Mouse (Mus musculus) stomach, embryonic 15.5 days (tissue): ENCODE results near the gene Myo18b. TPM values are rescaled to one million over a fixed set of nuclear protein-coding genes. Genes with fewer than 3 reads are reported as not detected.

Source experiments
- ATAC-seq: fragments of 200-750 bp; cut with Nextera tagmentation; 2 replicates; pipeline ENCODE4 v1.8.0; 2017; ENCODE audit warnings: low read depth, moderate number of reproducible peaks, moderate TSS enrichment; ENCODE audit not compliant: insufficient read depth, low FRiP score
- H3K27ac ChIP-seq: fragments of 300-500 bp; sonication (generic); 2 replicates; pipeline ENCODE4 v1.5.1; 2015; ENCODE audit warnings: mild to moderate bottlenecking, inconsistent platforms
- H3K27me3 ChIP-seq: fragments of 300-500 bp; sonication (generic); replicated peaks from 2 replicates; pipeline ENCODE4 v1.6.1; 2015; ENCODE audit warnings: inconsistent platforms
- H3K36me3 ChIP-seq: fragments of 300-500 bp; sonication (generic); 2 replicates; pipeline ENCODE4 v1.6.1; 2015; ENCODE audit warnings: inconsistent platforms
- H3K4me1 ChIP-seq: fragments of 300-500 bp; sonication (generic); 2 replicates; pipeline ENCODE4 v1.6.1; 2015; ENCODE audit warnings: inconsistent platforms
- H3K4me2 ChIP-seq: fragments of 300-500 bp; sonication (generic); 2 replicates; pipeline ENCODE4 v1.6.1; 2015; ENCODE audit warnings: mild to moderate bottlenecking, inconsistent platforms
- H3K4me3 ChIP-seq: fragments of 300-500 bp; sonication (generic); replicated peaks from 2 replicates; pipeline ENCODE4 v1.5.1; 2015; ENCODE audit warnings: inconsistent platforms
- H3K9ac ChIP-seq: fragments of 300-500 bp; sonication (generic); 2 replicates; pipeline ENCODE4 v1.6.1; 2015; ENCODE audit warnings: inconsistent platforms
- H3K9me3 ChIP-seq: fragments of 300-500 bp; sonication (generic); 2 replicates; pipeline ENCODE4 v1.6.1; 2016; ENCODE audit warnings: inconsistent platforms
- WGBS: fragments of 180-500 bp; shearing (Covaris S2); methylation state at CpG from one replicate; pipeline ENCODE4 v1.1.7; 2015; 5-methylcytosine and 5-hydroxymethylcytosine counted together
- polyA plus RNA-seq: library from polyadenylated mRNA; unstranded; fragments of >200 nt; fragmentation: Nextera tagmentation; extraction: Ambion mirVana; gene quantifications from 2 replicates; pipeline ENCODE4 v1.2.1, GENCODE M21; 2015

The Myo18b gene
- polyA plus RNA-seq, 1 experiment from 2014 or later: 0.51 TPM

DNA sequence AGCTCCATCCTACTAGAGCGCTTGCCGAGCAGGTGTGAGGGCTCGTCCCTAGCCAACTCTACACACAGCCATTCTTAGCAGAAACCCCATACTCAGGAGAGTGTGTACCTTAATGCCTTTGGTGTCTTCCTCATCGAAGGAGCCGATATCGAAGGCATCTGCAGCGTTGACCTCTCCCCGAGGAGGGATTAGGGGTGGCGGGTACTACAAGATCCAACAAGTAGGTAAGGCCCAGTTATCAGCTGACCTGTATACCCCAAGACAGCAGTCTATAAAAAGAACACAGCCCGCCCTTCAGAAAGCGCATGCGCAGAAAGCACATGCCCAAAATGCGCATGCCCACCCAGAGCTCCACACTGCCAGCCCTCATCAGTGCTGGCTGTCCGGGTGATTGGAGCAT is 27.7 kb upstream of the Myo18b start:
- no peaks in the 10 kb centered on the region for H3K27me3 ChIP-seq
- H3K9ac ChIP-seq: no peak overlapping the region
- no peak overlapping the region for H3K27ac ChIP-seq
- H3K9me3 ChIP-seq: no peaks in the 10 kb centered on the region
- H3K4me2 ChIP-seq: no peak overlapping the region
- ATAC-seq: no peak
- no peaks in the 10 kb centered on the region for H3K36me3 ChIP-seq
- peaks cover 3% of the 10 kb centered on the region; the same call in 1 of the 2 replicates for H3K4me1 ChIP-seq
- H3K4me3 ChIP-seq: no peak overlapping the region
- 91% methylated on average over 14 of the region's 14 CpGs for WGBS

DNA sequence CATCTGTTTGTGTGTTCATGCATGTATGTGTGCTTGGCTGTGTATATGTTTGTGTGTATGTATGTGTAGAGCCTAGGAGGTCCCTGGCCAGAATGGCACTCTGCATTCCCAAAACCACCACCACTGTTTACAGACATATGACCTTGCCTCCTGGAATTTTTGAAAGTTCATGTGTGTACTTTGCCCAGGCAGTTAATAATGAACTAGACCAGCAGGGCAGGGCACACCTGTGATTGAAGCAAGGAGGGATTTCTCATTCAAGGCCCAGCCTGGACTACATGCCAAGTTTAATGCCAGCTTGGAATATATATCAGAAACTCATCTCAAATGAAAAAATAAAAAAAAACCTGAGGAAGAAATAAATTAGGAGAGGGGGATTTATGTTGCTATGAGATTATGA is 25.8 kb upstream of the Myo18b start:
- no peaks in the 10 kb centered on the region for H3K9me3 ChIP-seq
- no peaks in the 10 kb centered on the region for H3K27me3 ChIP-seq
- H3K27ac ChIP-seq: no peak overlapping the region
- no peak overlapping the region for H3K9ac ChIP-seq
- no peak overlapping the region for H3K4me3 ChIP-seq
- H3K4me1 ChIP-seq: no peaks in the 10 kb centered on the region
- no peaks in the 10 kb centered on the region for H3K36me3 ChIP-seq
- no peak overlapping the region for H3K4me2 ChIP-seq
- no peak for ATAC-seq

DNA sequence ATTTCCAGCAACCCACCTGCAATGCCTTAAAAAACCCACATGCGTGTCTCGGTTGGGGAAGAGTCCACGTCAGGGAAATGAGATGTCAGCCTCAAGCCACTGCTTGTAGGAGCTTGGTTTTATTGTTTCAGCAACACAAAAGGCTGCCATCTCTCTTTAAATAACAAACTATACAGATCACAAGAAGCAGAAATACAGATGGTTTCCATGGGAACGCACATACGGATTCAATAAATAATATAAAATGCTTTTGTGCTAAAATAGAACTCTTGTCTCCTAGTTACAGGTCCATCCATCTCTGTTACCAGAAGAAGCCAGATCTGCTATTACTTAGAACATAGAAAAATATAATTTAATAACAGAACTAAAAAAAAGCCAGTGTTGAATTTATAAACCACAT is 14.2 kb upstream of the Myo18b start:
- Histone ChIP-seq H3K4me3 (no peak overlapping the region), H3K27me3 (no peaks in the 10 kb centered on the region), H3K36me3 (no peaks in the 10 kb centered on the region), H3K9me3 (no peaks in the 10 kb centered on the region), H3K4me2 (no peak overlapping the region), H3K9ac (no peak overlapping the region), H3K27ac (no peak overlapping the region), H3K4me1 (no peaks in the 10 kb centered on the region)
- ATAC-seq: no peak
- 83% methylated on average over 5 of the region's 5 CpGs for WGBS

DNA sequence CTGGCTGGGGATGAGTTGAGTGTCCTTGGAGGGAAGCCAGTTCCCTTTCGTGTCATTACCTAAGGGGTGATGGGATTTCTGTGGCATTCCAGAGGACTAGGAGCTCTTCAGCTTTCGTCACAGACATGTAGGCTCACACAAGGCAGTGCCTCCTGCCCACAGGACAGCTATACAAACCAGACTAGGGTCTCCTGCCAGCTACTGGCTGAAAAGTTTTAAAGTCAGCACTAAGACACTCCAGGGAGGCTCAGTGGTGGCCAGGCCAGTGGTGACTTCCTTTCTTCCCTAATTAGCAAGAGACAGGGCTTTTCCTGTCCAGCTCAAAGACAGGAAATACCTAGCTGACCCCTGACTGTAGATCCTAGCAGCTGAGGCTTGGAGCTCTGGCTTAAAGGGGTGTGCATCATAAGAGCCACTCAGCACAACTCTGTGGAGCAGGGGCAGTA is 12.0 kb upstream of the Myo18b start:
- WGBS: 46% methylated on average over 2 of the region's 2 CpGs
- H3K4me1 ChIP-seq: no peaks in the 10 kb centered on the region
- no peak for ATAC-seq
- H3K36me3 ChIP-seq: no peaks in the 10 kb centered on the region
- no peaks in the 10 kb centered on the region for H3K9me3 ChIP-seq
- H3K9ac ChIP-seq: no peak overlapping the region
- H3K27me3 ChIP-seq: no peaks in the 10 kb centered on the region
- H3K4me2 ChIP-seq: no peak overlapping the region
- 0 out of 2 replicates have a peak overlapping the region, but pooled peaks have one; percentile 11 for H3K27ac ChIP-seq
- no peak overlapping the region for H3K4me3 ChIP-seq

DNA sequence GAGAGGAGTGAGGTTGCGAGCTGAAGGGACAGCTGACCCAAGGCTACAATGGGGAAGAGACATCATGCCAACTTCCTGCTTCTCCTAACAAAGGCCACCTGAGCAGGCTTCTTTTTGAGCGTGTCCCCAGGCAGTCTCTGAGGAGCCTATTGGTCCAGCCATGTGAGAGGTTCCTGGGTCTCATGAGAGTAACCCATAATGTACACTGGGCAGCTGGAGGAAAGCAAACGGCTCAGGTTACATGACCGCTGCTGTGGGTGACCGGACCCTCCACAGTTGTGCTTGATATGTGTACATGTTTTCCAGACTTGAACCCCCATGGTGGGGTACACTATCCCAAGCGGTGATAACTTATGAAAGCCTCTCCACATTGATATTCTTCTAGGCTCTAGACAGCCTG is 11.3 kb upstream of the Myo18b start:
- 60% methylated on average over 6 of the region's 6 CpGs for WGBS
- H3K9ac ChIP-seq: no peak overlapping the region

DNA sequence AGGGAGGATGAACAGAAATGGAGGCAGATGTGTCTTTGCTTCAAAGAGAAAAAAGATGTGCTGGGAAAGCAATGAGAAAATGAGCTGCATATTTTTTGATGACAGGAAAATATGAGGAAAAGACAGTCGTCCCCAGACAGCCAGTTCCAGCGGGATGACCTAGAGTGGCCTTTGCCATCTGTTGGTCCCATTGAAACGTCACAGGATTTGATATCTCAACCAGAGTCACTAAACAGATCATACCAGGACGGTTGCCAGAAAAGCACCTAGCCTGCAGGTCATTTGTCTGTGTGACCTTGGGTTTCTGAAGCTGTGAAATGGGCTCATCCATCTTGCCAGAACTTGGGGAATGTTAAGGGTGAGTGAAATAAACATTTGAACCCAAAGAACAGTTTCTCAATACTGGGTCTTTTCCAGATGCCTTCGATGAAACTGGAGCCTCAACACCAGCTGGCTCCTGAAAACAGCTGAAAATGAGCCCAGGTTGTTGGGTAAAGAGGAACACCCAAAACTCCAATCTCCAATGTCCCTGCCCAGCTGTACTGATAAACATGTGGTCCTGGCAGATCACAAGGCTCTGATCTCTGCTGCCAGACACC is 2.6 kb downstream of the Myo18b start:
- Histone ChIP-seq H3K9me3 (no peaks in the 10 kb centered on the region), H3K27ac (no peak overlapping the region), H3K27me3 (no peaks in the 10 kb centered on the region), H3K36me3 (no peaks in the 10 kb centered on the region), H3K9ac (no peak overlapping the region), H3K4me2 (no peak overlapping the region), H3K4me3 (no peak overlapping the region), H3K4me1 (no peaks in the 10 kb centered on the region)
- ATAC-seq: no peak
- WGBS: 61% methylated on average over 5 of the region's 5 CpGs

More for the DNA sequence above, 11.3 kb upstream of the Myo18b start:
- Histone ChIP-seq H3K4me2 (no peak overlapping the region), H3K9me3 (no peaks in the 10 kb centered on the region), H3K36me3 (no peaks in the 10 kb centered on the region), H3K4me3 (no peak overlapping the region), H3K27ac (no peak overlapping the region), H3K4me1 (no peaks in the 10 kb centered on the region), H3K27me3 (no peaks in the 10 kb centered on the region)
- no peak for ATAC-seq

DNA sequence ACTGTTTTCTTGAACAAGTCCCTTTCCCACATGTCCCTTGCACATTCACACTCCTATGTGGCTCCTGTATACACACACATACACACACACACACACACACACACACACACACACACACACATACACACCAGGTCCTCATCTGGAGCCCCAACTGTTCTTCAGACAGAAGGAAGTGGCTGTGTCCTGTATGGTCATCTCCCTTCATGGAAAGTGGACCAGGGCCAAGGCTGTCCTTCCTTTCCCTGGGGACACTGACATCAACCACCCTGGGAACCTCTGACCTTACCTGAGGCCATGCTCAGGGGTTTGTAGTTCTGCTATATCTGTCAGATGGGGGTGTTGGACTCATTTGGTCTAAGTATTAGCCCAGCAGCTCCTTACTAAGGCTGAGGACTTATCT is 3.8 kb downstream of the Myo18b start:
- Histone ChIP-seq H3K4me1 (no peaks in the 10 kb centered on the region), H3K4me2 (no peak overlapping the region), H3K27ac (no peak overlapping the region), H3K36me3 (no peaks in the 10 kb centered on the region), H3K4me3 (no peak overlapping the region), H3K27me3 (no peaks in the 10 kb centered on the region), H3K9ac (no peak overlapping the region), H3K9me3 (no peaks in the 10 kb centered on the region)
- no peak for ATAC-seq

DNA sequence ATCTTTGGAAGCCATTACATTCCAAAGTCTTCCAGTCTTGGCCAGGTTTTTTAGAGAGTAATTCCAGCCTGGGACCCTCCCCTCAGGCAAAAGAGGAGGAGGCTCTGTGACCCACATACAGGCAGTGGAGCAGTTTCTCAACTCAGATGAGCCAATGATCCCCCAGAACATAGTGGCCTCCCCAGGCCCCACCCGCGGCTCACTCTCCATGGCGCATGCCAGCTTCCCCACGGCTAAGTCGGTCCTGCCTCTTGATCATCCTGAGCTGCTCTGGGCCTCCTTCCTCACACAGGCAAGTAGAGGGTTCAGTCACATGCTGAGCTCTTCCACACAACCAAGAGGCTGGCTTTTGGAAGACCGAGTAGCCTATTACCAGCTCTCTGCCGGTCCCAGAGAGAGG is 7.5 kb downstream of the Myo18b start:
- no peaks in the 10 kb centered on the region for H3K9me3 ChIP-seq
- no peaks in the 10 kb centered on the region for H3K4me1 ChIP-seq
- ATAC-seq: no peak
- H3K4me3 ChIP-seq: no peak overlapping the region
- no peak overlapping the region for H3K4me2 ChIP-seq
- no peak overlapping the region for H3K9ac ChIP-seq
- no peaks in the 10 kb centered on the region for H3K27me3 ChIP-seq
- 52% methylated on average over 7 of the region's 7 CpGs for WGBS
- no peaks in the 10 kb centered on the region for H3K36me3 ChIP-seq
- H3K27ac ChIP-seq: no peak overlapping the region

DNA sequence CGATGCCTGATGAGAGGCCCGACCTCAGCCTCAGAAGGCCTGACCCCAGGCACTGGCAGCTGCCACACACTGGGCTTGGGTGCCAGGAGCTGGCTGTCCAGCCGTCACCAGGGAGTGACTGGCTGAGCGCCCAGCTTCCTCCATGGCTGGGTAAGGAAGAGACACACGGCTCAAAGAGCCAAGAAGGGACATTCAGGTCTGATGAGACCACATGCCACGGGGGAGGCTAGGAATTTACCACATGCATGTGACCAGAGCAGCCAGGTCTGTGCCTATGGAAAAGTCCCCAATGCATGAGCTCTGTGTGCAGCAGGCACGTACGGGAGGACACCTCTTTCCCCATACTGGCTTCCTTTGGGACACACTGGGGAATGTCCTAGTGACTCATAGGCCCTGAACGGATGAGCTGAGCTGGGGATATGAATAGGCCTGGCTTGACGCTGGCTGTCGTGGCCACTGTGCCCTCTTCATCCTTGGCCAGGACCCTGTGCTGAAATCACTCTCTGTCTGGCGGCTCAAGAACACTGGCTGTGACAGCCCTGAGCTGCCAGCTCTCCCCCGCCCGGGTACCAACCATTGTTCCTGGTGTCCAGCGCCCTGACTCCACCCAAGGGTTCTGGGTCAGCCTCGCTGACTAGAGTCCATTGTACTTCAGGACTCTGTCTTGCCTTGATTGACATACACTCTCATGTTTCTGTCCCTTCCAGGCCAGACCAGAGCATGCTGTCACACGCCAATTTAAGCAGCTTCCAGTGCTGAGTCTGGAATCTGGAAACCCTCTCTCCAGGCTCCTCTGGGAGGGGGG is 9.3 kb downstream of the Myo18b start:
- no peak overlapping the region for H3K4me3 ChIP-seq
- no peak overlapping the region for H3K4me2 ChIP-seq
- H3K27ac ChIP-seq: no peak overlapping the region
- WGBS: 71% methylated on average over 17 of the region's 17 CpGs
- no peaks in the 10 kb centered on the region for H3K27me3 ChIP-seq
- H3K4me1 ChIP-seq: no peaks in the 10 kb centered on the region
- H3K9ac ChIP-seq: no peak overlapping the region
- no peaks in the 10 kb centered on the region for H3K9me3 ChIP-seq
- H3K36me3 ChIP-seq: no peaks in the 10 kb centered on the region
- ATAC-seq: no peak

DNA sequence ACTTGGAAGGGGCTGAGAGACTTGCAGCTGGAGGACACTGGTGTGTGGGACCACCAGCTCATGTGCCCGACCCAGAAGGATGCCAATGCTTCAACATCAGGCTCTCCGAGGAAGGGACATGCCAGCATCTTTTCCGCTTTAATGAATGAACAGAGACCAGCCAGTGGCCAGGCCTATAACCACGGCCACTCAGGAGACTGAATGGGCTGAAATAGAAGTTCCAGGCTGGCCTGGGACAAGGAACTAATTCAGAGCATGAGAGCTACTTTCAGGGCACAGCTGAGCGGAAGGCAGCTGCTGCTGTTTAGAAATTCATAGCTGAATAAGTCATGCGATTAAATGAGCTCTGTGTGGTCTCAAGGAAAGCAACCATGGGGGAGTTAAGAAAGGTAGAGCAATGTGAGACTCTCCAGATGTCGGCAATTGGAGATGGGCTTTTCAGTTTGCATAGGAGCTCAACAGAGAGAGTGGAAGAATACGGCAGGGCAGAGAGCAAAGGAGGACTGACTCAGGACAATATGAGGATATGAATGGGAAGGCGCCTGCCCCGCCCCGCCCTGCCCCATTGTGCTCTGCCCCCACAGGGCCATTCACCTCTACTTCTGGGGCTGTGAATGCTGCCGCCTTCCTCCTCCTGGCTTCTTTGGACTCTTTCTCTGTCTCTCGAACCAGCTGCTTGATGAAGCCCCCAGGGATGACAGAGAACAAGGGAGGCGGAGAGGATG is 18.6 kb downstream of the Myo18b start:
- Histone ChIP-seq H3K36me3 (no peaks in the 10 kb centered on the region), H3K4me1 (0 out of 2 replicates have a peak, but pooled peaks cover 3% of the 10 kb centered on the region), H3K27ac (no peak overlapping the region), H3K9me3 (no peaks in the 10 kb centered on the region), H3K9ac (no peak overlapping the region), H3K27me3 (no peaks in the 10 kb centered on the region), H3K4me2 (no peak overlapping the region), H3K4me3 (no peak overlapping the region)
- ATAC-seq: no peak
- 58% methylated on average over 14 of the region's 14 CpGs for WGBS

DNA sequence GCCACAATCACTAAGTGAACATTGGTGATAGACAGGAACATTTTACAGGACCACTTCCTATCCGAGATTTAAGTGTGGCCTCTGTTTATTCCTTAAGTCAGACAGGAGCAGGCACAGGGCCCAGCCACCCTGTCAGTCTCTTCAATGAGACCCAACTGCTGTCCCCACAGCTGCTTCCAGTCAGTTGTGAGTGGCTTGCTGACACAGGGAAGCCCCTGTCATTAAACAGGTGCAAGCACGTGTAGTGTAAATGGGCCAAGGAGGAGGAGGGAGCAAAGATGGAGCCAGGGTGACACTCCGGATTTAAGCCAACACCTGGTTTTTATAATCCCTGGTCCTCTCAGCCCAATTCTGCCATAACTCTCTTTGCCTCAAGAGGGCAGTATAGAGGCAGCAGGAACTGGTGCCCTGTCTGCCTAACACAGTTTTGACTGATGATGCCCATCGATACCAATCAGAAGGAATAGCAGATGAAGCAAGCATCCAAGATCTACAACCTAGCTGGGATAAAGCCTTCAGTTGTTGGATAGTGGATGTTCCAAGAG is 19.2 kb downstream of the Myo18b start:
- H3K9ac ChIP-seq: no peak overlapping the region
- ATAC-seq: no peak

DNA sequence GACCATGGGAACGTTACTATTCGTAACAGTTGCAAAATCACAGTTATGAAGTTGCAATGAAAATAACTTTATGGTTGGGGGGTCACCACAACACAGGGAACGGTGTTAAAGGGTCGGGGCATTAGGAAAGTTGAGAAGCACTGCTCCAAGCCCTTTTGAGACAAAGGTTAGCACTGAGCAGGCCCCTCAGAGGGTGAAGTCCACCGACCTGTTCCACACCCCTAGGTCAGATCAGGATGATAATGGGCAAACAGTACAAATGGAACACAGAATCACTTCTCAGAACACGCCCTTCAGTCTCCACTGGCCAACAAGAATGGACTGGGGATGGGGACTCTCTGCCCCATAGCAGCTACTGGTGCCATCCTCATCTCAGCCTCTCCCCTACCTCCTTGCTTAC is 23.2 kb downstream of the Myo18b start:
- H3K36me3 ChIP-seq: no peaks in the 10 kb centered on the region
- no peak overlapping the region for H3K4me2 ChIP-seq
- 61% methylated on average over 6 of the region's 6 CpGs for whole genome bisulfite sequencing
- H3K27ac ChIP-seq: no peak overlapping the region
- no peak for ATAC-seq
- H3K9ac ChIP-seq: no peak overlapping the region
- no peaks in the 10 kb centered on the region for H3K9me3 ChIP-seq
- H3K4me1 ChIP-seq: 0 out of 2 replicates have a peak, but pooled peaks cover 3% of the 10 kb centered on the region
- no peak overlapping the region for H3K4me3 ChIP-seq
- no peaks in the 10 kb centered on the region for H3K27me3 ChIP-seq

More for the DNA sequence above, 19.2 kb downstream of the Myo18b start:
- Histone ChIP-seq H3K27ac (no peak overlapping the region), H3K36me3 (no peaks in the 10 kb centered on the region), H3K27me3 (no peaks in the 10 kb centered on the region), H3K4me3 (no peak overlapping the region), H3K4me2 (no peak overlapping the region), H3K9me3 (no peaks in the 10 kb centered on the region), H3K4me1 (0 out of 2 replicates have a peak, but pooled peaks cover 3% of the 10 kb centered on the region)
- 20% methylated on average over 4 of the region's 4 CpGs for WGBS
